Mouse (Mus musculus): Measurements from ENCODE around the gene Ptk6.
A peak's percentile ranks its signal among the peaks of the same experiment; 100 is the strongest.

The Ptk6 gene

GRCm38 (mm10) chr2:181159771-181160170 lies 42.8 kb downstream of the Ptk6 start:
- DNase-seq (ENCODE audit: low spot score in 2 of 2) = peak; percentile 72 to 78

- DNase-seq (ENCODE audit: low spot score in 2 of 2) = peak; percentile 83 to 89
Measured at GRCm38 (mm10) chr2:181159091-181159514, 43.5 kb downstream of the Ptk6 start.

GRCm38 (mm10) chr2:181158471-181158870 lies 44.1 kb downstream of the Ptk6 start:
- DNase-seq (ENCODE audit: low spot score in 2 of 2) = no peak

- peak; percentile 20 for DNase-seq (ENCODE audit: low spot score in 2 of 2)
Measured at GRCm38 (mm10) chr2:181157716-181158302, 44.8 kb downstream of the Ptk6 start.

- DNase-seq (ENCODE audit: low spot score in 2 of 2) = no peak
Measured at GRCm38 (mm10) chr2:181157180-181157579, 45.4 kb downstream of the Ptk6 start.

GRCm38 (mm10) chr2:181156248-181157121 lies 46.1 kb downstream of the Ptk6 start, which contains the start of gene Eef1a2:
Gene Eef1a2 (minus strand): TSS chr2:181157014.
- DNase-seq (ENCODE audit: low spot score in 2 of 2) = peak; percentile 91

- DNase-seq (ENCODE audit: low spot score in 2 of 2) = peak; percentile 32 to 45
Measured at GRCm38 (mm10) chr2:181155801-181156200, 46.8 kb downstream of the Ptk6 start.

GRCm38 (mm10) chr2:181154831-181155415 lies 47.7 kb downstream of the Ptk6 start:
- DNase-seq (ENCODE audit: low spot score in 2 of 2) = peak in 1 of 2 experiments; percentile 18

- peak in 1 of 2 experiments; percentile 29 for DNase-seq (ENCODE audit: low spot score in 2 of 2)
Measured at GRCm38 (mm10) chr2:181154361-181154760, 48.2 kb downstream of the Ptk6 start.

GRCm38 (mm10) chr2:181153837-181154236 lies 48.8 kb downstream of the Ptk6 start:
- DNase-seq (ENCODE audit: low spot score in 2 of 2) = peak in 1 of 2 experiments; percentile 65

- no peak for DNase-seq (ENCODE audit: low spot score in 2 of 2)
Measured at GRCm38 (mm10) chr2:181153131-181153530, 49.5 kb downstream of the Ptk6 start.

- DNase-seq (ENCODE audit: low spot score in 2 of 2) = peak; percentile 44 to 49
Measured at GRCm38 (mm10) chr2:181152701-181153100, 49.9 kb downstream of the Ptk6 start.

- peak; percentile 69 to 74 for DNase-seq (ENCODE audit: low spot score in 2 of 2)
Measured at GRCm38 (mm10) chr2:181150281-181150680, 52.3 kb downstream of the Ptk6 start.

- peak; percentile 18 to 19 for DNase-seq (ENCODE audit: low spot score in 2 of 2)
Measured at GRCm38 (mm10) chr2:181148318-181148955, 54.2 kb downstream of the Ptk6 start.

- DNase-seq (ENCODE audit: low spot score in 2 of 2) = peak; percentile 49 to 56
Measured at GRCm38 (mm10) chr2:181147546-181148317, 54.9 kb downstream of the Ptk6 start.

GRCm38 (mm10) chr2:181146976-181147545 lies 55.5 kb downstream of the Ptk6 start:
- peak in 1 of 2 experiments; percentile 24 for DNase-seq (ENCODE audit: low spot score in 2 of 2)

GRCm38 (mm10) chr2:181144675-181145074 lies 57.9 kb downstream of the Ptk6 start:
- DNase-seq (ENCODE audit: low spot score in 2 of 2) = no peak
